In the genomic region with DNA sequence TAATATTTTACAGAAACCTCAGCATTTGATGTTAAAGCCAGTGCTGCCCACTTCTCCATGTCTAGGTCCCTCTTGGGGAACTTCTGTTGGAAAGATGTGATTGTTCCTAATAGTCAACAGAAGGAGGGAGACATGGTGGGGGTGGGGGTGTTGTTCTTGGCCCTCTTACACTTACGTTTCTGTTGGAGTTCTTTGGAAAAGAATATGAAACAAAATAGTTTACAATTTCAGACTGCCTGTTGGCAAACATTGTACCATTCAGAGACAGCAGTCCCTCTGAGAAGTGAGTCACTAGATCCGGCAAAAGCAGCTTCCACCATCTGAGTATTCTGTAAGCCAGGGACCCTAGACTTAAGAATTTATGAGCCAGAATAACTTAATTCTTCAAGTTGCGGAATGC, we compare ENCODE assay signal across 31 mouse cellular contexts. TPM values are rescaled to one million over a fixed set of nuclear protein-coding genes. Genes with fewer than 3 reads are reported as not detected.
A peak's percentile ranks its signal among the peaks of the same experiment; 100 is the strongest.
DNase-seq lines count a peak whose midpoint lies in the region; ATAC-seq and TF ChIP-seq lines count a peak whose summit lies in the region.
"Had no signal": no experiment of that assay in that cellular context is flagged by ENCODE, and none has a peak within 500 bp of the region (broad histone marks: within the 10 kb centered on the region; RNA-seq: fewer than 3 reads in every experiment).

No protein-coding gene starts in this region.

- 0 out of 2 replicates have a peak, but pooled peaks cover 7% of the 10 kb centered on the region for H3K4me1 ChIP-seq in embryonic facial prominence, embryonic 15.5 days
- no peaks in the 10 kb centered on the region for H3K4me1 ChIP-seq in embryonic facial prominence, embryonic 10.5 days
- H3K4me1 ChIP-seq in kidney, postnatal 0 days (replicated peaks; ENCODE audit: insufficient read depth, low read length) = no peaks in the 10 kb centered on the region; the same call in 1 of the 2 replicates
- H3K4me1 ChIP-seq in lung, postnatal 0 days (ENCODE audit: insufficient read depth, low read depth, low read length) = no peaks in the 10 kb centered on the region
- H3K4me1 ChIP-seq: embryonic facial prominence, embryonic 12.5 days; forebrain, embryonic 13.5 days had no signal

- no peak for DNase-seq in embryonic facial prominence, embryonic 10.5 days (ENCODE audit: low spot score)
- DNase-seq in kidney, postnatal 0 days (ENCODE audit: low spot score) = peak; percentile 50
- DNase-seq in kidney, adult 18-20 months = no peak
- DNase-seq in lung, postnatal 0 days (ENCODE audit: low spot score) = peak; percentile 48
- no peak for DNase-seq in lung, adult 18-20 months
- peak; percentile 50 for DNase-seq in NIH3T3 (ENCODE audit: low read depth)
- no peak for DNase-seq in testis, postnatal 10 days (ENCODE audit: low spot score)
- DNase-seq: adrenal gland, adult 8-10 months; adrenal gland, postnatal 25 days; B cell, adult 2 months; cerebellum, adult 18-20 months; cerebellum, adult 9-10 months; cerebellum, postnatal 14 days; gastrocnemius, adult 2 months; gastrocnemius, postnatal 14 days; heart, adult 18-20 months; heart, postnatal 4 days had no signal

- H3K4me2 ChIP-seq in embryonic facial prominence, embryonic 15.5 days (replicated peaks) = no peak overlapping the region
- H3K4me2 ChIP-seq in kidney, postnatal 0 days (ENCODE audit: low read length) = no peak overlapping the region
- no peak overlapping the region for H3K4me2 ChIP-seq in lung, postnatal 0 days (replicated peaks; ENCODE audit: low read depth, low read length)
- H3K4me2 ChIP-seq: embryonic facial prominence, embryonic 12.5 days; forebrain, embryonic 13.5 days; heart, embryonic 12.5 days; heart, embryonic 15.5 days; hindbrain, embryonic 14.5 days had no signal

- TF ChIP-seq CTCF in kidney, postnatal 0 days (IDR thresholded peaks at IDR 0.05; ENCODE audit: low read depth) = no peak
- TF ChIP-seq CTCF in lung, postnatal 0 days (IDR thresholded peaks at IDR 0.05) = no peak

- WGBS in embryonic facial prominence, embryonic 15.5 days = 56% methylated on average over 3 of the region's 3 CpGs
- WGBS in embryonic facial prominence, embryonic 10.5 days = 86% methylated on average over 3 of the region's 3 CpGs
- 56% methylated on average over 3 of the region's 3 CpGs for WGBS in kidney, postnatal 0 days
- 55% methylated on average over 3 of the region's 3 CpGs for WGBS in lung, postnatal 0 days

- H3K27ac ChIP-seq in embryonic facial prominence, embryonic 15.5 days (replicated peaks) = 0 out of 2 replicates have a peak overlapping the region, but pooled peaks have one; percentile 13
- no peak overlapping the region for H3K27ac ChIP-seq in embryonic facial prominence, embryonic 10.5 days (replicated peaks)
- no peak overlapping the region for H3K27ac ChIP-seq in kidney, postnatal 0 days
- no peak overlapping the region for H3K27ac ChIP-seq in lung, postnatal 0 days (ENCODE audit: low read length)
- H3K27ac ChIP-seq: embryonic facial prominence, embryonic 12.5 days; forebrain, embryonic 10.5 days; forebrain, embryonic 13.5 days; gastrocnemius, adult 2 months; heart, embryonic 15.5 days; hindbrain, embryonic 14.5 days; hindbrain, postnatal 0 days had no signal

- H3K27me3 ChIP-seq in embryonic facial prominence, embryonic 15.5 days = no peaks in the 10 kb centered on the region
- no peaks in the 10 kb centered on the region for H3K27me3 ChIP-seq in embryonic facial prominence, embryonic 10.5 days (replicated peaks; ENCODE audit: low read depth, poor library complexity, severe bottlenecking)
- H3K27me3 ChIP-seq in kidney, postnatal 0 days (ENCODE audit: insufficient read depth, low read length) = no peaks in the 10 kb centered on the region
- no peaks in the 10 kb centered on the region for H3K27me3 ChIP-seq in lung, postnatal 0 days (replicated peaks; ENCODE audit: insufficient read depth, low read length)
- H3K27me3 ChIP-seq: CH12.LX; embryonic facial prominence, embryonic 12.5 days; forebrain, embryonic 13.5 days; heart, embryonic 12.5 days; heart, embryonic 15.5 days had no signal

- no peak for TF ChIP-seq EP300 in lung, postnatal 0 days (IDR thresholded peaks at IDR 0.05)

- no peak for ATAC-seq in embryonic facial prominence, embryonic 15.5 days (ENCODE audit: insufficient number of reproducible peaks, low FRiP score, low TSS enrichment, low read depth)
- no peak for ATAC-seq in kidney, postnatal 0 days (replicated peaks; ENCODE audit: low FRiP score, low read depth)
- ATAC-seq in lung, postnatal 0 days = no peak; the same call in 1 of the 2 replicates
- ATAC-seq: activated CD4-positive, CD25-positive, alpha-beta regulatory T cell, adult 4 months; forebrain, embryonic 13.5 days; forebrain, embryonic 16.5 days; hindbrain, postnatal 0 days; inflammation-experienced regulatory T-cells, adult 6 months had no signal

- no peak overlapping the region for H3K9ac ChIP-seq in embryonic facial prominence, embryonic 15.5 days
- H3K9ac ChIP-seq in kidney, postnatal 0 days (ENCODE audit: low read depth, low read length) = no peak overlapping the region
- H3K9ac ChIP-seq in lung, postnatal 0 days (replicated peaks; ENCODE audit: low read depth) = no peak overlapping the region
- H3K9ac ChIP-seq: embryonic facial prominence, embryonic 12.5 days; forebrain, embryonic 13.5 days; heart, embryonic 12.5 days; heart, embryonic 15.5 days; hindbrain, embryonic 14.5 days had no signal

- H3K9me3 ChIP-seq in embryonic facial prominence, embryonic 15.5 days (replicated peaks) = no peaks in the 10 kb centered on the region
- no peaks in the 10 kb centered on the region for H3K9me3 ChIP-seq in embryonic facial prominence, embryonic 10.5 days
- H3K9me3 ChIP-seq in kidney, postnatal 0 days (replicated peaks; ENCODE audit: low read length) = no peaks in the 10 kb centered on the region
- no peaks in the 10 kb centered on the region for H3K9me3 ChIP-seq in lung, postnatal 0 days (ENCODE audit: low read length)
- H3K9me3 ChIP-seq: embryonic facial prominence, embryonic 12.5 days; forebrain, embryonic 10.5 days; forebrain, embryonic 13.5 days; G1E; heart, embryonic 12.5 days; heart, embryonic 15.5 days had no signal

- no peaks in the 10 kb centered on the region for H3K36me3 ChIP-seq in embryonic facial prominence, embryonic 15.5 days
- no peaks in the 10 kb centered on the region for H3K36me3 ChIP-seq in embryonic facial prominence, embryonic 10.5 days (replicated peaks)
- H3K36me3 ChIP-seq in kidney, postnatal 0 days (ENCODE audit: insufficient read depth, low read length) = no peaks in the 10 kb centered on the region
- no peaks in the 10 kb centered on the region for H3K36me3 ChIP-seq in lung, postnatal 0 days (ENCODE audit: insufficient read depth, low read length)
- H3K36me3 ChIP-seq: embryonic facial prominence, embryonic 12.5 days; forebrain, embryonic 10.5 days; G1E; heart, embryonic 12.5 days; heart, embryonic 15.5 days had no signal

- H3K4me3 ChIP-seq in embryonic facial prominence, embryonic 15.5 days (replicated peaks) = no peak overlapping the region
- H3K4me3 ChIP-seq in embryonic facial prominence, embryonic 10.5 days = no peak overlapping the region
- no peak overlapping the region for H3K4me3 ChIP-seq in kidney, postnatal 0 days (replicated peaks; ENCODE audit: low read depth, low read length)
- H3K4me3 ChIP-seq in lung, postnatal 0 days (ENCODE audit: low read depth, low read length) = no peak overlapping the region
- H3K4me3 ChIP-seq: embryonic facial prominence, embryonic 12.5 days; erythroblast, embryonic 14.5 days; forebrain, embryonic 10.5 days; forebrain, embryonic 13.5 days; gastrocnemius, adult 2 months; heart, embryonic 12.5 days; heart, embryonic 15.5 days had no signal

RNA-seq across cellular contexts. Expression of gene Bpgm, which starts 54.0 kb away (rescaled TPM):
- polyA plus RNA-seq in embryonic facial prominence, embryonic 15.5 days (2015; fragmentation: Nextera tagmentation; extraction: Ambion mirVana) = 42.4 and 49.5 TPM in 2 replicates
- polyA plus RNA-seq in embryonic facial prominence, embryonic 10.5 days (2016; fragmentation: Nextera tagmentation; extraction: Ambion mirVana) = 52.2 and 53.2 TPM in 2 replicates
- polyA plus RNA-seq in kidney, postnatal 0 days (2015; fragmentation: Nextera tagmentation; extraction: Ambion mirVana) = 38.7 and 40.9 TPM in 2 replicates
- polyA plus RNA-seq in lung, postnatal 0 days (2015; fragmentation: Nextera tagmentation; extraction: Ambion mirVana) = 66.6 and 69.7 TPM in 2 replicates

Comparison
In these comparisons a context has a peak if more than half of its experiments do, and no peak if none do; other contexts are left out.
1. DNase-seq: peak in kidney, postnatal 0 days (single experiment), lung, postnatal 0 days (single experiment) and NIH3T3 (single experiment); none in embryonic facial prominence, embryonic 10.5 days (single experiment), kidney, adult 18-20 months (single experiment), lung, adult 18-20 months (0 of 2) and testis, postnatal 10 days (single experiment).